Mouse (Mus musculus): ENCODE measurements around the gene Tigit. TPM values are rescaled to one million over a fixed set of nuclear protein-coding genes. Genes with fewer than 3 reads are reported as not detected.

Tigit gene
- polyA plus RNA-seq, 1 experiment from 2014 or later = not detected

DNA sequence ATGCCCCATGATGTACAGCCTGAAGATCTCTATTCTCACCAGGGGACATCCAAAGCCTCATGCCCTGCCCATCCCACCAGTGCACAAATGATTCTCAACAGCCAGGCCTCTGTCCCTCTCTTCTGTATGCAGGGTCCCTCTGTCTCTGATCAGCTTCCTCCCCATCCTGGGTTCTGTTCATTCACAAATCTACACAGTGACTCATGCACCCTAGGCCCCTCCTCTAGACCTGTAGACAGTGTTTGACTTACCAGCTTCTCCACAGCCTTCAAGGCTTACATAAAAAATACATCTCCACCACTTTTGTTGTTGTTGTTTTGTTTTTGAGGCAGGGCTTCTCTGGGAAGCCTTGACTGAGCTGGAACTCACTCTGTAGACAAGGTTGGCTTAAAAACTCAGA, 915 bp upstream of the Tigit start:
- Histone ChIP-seq H3K9me3 (replicated peaks) (no peaks in the 10 kb centered on the region), H3K27ac (ENCODE audit: poor library complexity, severe bottlenecking) (no peak overlapping the region), H3K4me2 (no peak overlapping the region), H3K36me3 (no peaks in the 10 kb centered on the region), H3K27me3 (replicated peaks) (no peaks in the 10 kb centered on the region), H3K4me1 (replicated peaks) (no peaks in the 10 kb centered on the region), H3K9ac (no peak overlapping the region), H3K4me3 (no peak overlapping the region)
- ATAC-seq (ENCODE audit: insufficient number of reproducible peaks, low FRiP score) = peak; percentile 68

DNA sequence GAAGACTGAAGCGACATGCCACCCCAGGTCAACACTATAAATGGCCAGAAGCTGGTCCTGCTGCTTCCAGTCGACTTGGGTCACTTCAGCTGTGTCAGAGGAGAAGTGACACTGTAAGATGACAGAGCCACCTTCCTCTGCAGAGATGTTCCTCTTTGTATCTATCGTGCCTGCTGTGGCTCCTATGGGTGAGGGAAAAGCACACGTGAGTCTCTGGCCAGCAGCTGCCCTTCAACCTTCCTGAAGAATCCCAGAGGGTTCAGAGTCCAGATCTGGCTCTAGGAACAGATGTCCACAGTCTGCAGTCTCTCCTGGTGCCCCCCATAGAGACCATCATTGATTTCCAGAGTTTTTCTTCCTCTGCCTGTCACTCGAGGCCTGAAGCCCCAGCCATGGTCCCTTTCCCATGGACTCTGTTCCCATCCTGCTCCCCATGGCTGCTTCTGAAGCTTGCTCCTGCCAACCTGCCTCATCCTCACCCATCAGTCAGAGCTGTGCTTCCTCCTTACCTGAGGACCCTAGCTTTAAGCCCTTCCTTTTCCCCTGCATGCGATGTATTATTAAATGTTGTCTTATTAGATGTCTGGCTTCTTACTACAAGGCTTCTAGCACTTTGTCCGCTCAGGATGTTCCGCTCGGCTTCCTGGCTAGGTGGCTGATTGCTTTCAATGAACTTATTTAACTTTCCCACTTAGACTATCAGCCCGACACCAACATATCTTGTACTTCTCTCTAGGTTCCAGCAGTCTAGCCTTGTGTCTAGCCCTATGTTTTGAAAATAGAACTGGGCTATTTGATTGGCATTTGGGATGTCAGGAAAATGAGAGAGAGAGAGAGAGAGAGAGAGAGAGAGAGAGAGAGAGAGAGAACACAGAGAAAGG, 1.6 kb downstream of the Tigit start:
- WGBS = 76% methylated on average over 10 of the region's 10 CpGs
- Histone ChIP-seq H3K36me3 (no peaks in the 10 kb centered on the region), H3K27ac (ENCODE audit: poor library complexity, severe bottlenecking) (no peak overlapping the region), H3K4me1 (replicated peaks) (no peaks in the 10 kb centered on the region), H3K4me3 (no peak overlapping the region), H3K9ac (no peak overlapping the region), H3K9me3 (replicated peaks) (no peaks in the 10 kb centered on the region), H3K27me3 (replicated peaks) (no peaks in the 10 kb centered on the region), H3K4me2 (no peak overlapping the region)
- ATAC-seq (ENCODE audit: insufficient number of reproducible peaks, low FRiP score) = no peak

DNA sequence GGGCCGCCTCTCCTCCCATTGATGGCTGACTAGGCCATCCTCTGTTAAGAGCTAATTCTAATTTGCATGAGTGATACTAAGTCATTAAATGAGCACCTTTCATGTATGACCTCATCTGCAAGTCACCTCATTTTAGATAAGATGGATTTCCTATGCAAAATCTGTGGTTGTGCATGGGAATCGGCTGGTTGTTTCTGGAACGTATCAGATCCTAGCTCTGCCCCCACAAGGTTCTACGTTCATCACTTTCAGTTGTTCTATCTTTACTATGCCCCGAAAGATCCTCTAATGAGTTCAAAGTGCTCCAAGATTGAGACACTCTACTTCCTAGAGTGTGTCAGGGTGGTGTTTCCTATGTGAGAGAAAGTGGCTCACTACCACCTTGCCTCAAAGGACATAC, 2.4 kb downstream of the Tigit start:
- 87% methylated on average over 5 of the region's 5 CpGs for WGBS
- Histone ChIP-seq H3K27ac (ENCODE audit: poor library complexity, severe bottlenecking) (no peak overlapping the region), H3K4me1 (replicated peaks) (no peaks in the 10 kb centered on the region), H3K9ac (no peak overlapping the region), H3K27me3 (replicated peaks) (no peaks in the 10 kb centered on the region), H3K4me2 (no peak overlapping the region), H3K9me3 (replicated peaks) (no peaks in the 10 kb centered on the region), H3K36me3 (no peaks in the 10 kb centered on the region), H3K4me3 (no peak overlapping the region)
- no peak for ATAC-seq (ENCODE audit: insufficient number of reproducible peaks, low FRiP score)

DNA sequence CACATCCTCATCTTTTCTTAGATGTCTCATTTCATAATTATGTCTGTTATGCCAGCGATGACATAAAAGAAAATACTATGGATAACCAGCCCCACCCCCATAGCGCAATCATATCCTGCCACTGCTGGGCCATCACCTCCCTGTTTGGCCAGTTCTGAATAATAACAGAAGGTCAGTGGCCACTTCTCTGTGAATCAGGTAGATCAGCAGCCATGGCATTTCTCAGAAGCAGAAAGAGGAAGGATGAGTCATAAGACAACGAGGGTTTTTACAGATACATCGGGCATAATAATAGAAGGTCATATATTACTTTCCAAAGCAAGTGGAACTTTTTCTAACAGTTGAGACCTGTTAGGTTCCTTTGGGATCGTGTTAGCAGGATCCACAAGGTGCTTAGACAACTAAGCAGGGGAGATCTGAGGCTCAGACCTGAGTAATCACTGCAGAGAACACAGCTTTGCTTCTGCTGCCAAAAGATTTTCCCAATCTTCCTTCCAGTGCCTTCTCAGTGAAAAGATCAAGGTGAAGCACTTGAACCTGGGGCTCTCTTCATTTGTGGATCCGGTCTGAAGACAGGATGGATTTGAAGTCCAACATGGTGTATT, 8.7 kb downstream of the Tigit start:
- no peaks in the 10 kb centered on the region for H3K9me3 ChIP-seq (replicated peaks)
- no peaks in the 10 kb centered on the region for H3K36me3 ChIP-seq
- no peak overlapping the region for H3K9ac ChIP-seq
- 74% methylated on average over 6 of the region's 6 CpGs for WGBS
- no peak overlapping the region for H3K4me3 ChIP-seq
- no peak overlapping the region for H3K27ac ChIP-seq (ENCODE audit: poor library complexity, severe bottlenecking)
- H3K4me2 ChIP-seq = no peak overlapping the region
- no peak for ATAC-seq (ENCODE audit: insufficient number of reproducible peaks, low FRiP score)
- H3K27me3 ChIP-seq (replicated peaks) = no peaks in the 10 kb centered on the region
- no peaks in the 10 kb centered on the region for H3K4me1 ChIP-seq (replicated peaks)

DNA sequence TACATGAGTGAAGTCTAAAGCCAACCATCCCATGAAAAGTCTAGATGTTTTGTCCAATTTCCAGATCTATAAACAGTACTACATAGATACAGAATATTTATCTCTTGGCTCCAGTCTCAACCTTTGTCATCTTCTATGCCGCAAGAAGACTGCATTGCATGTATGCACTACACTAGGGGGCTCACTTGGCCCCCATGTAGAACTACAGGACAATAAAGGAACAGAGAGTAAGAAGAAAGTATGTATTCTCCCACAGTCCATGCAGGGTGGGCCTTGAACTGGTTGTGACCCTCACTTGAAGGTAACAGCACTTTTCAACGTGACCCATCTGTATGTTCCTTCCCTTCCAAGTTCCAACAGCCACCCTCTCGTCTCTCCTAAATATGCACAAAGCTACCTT, 9.7 kb downstream of the Tigit start:
- Histone ChIP-seq H3K27ac (ENCODE audit: poor library complexity, severe bottlenecking) (no peak overlapping the region), H3K9me3 (replicated peaks) (no peaks in the 10 kb centered on the region), H3K4me3 (no peak overlapping the region), H3K9ac (no peak overlapping the region), H3K4me2 (no peak overlapping the region), H3K36me3 (no peaks in the 10 kb centered on the region), H3K27me3 (replicated peaks) (no peaks in the 10 kb centered on the region), H3K4me1 (replicated peaks) (no peaks in the 10 kb centered on the region)
- 81% methylated on average over 3 of the region's 3 CpGs for WGBS
- ATAC-seq (ENCODE audit: insufficient number of reproducible peaks, low FRiP score) = no peak

DNA sequence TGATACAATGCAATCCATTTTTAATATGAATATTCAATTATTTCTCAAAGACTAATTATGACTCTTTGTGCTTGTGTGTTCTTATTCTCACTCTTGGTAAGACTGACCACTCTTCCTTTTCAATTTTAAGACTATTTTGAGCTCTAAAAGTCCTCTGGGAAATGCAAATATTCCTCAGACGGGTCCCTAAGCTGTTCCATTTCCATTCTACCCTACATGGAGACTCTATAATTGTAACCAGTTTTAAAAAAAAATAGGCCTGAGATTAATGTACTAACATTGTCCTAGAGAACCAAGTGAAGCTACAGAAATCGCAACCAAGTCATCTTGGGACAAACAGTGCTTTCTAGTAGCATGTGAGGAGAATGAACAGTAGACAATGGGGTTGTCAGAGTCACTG, 10.7 kb downstream of the Tigit start:
- no peaks in the 10 kb centered on the region for H3K9me3 ChIP-seq (replicated peaks)
- H3K27me3 ChIP-seq (replicated peaks) = no peaks in the 10 kb centered on the region
- ATAC-seq (ENCODE audit: insufficient number of reproducible peaks, low FRiP score) = no peak
- no peak overlapping the region for H3K4me3 ChIP-seq
- H3K36me3 ChIP-seq = no peaks in the 10 kb centered on the region
- H3K9ac ChIP-seq = no peak overlapping the region
- H3K4me2 ChIP-seq = no peak overlapping the region
- H3K4me1 ChIP-seq (replicated peaks) = no peaks in the 10 kb centered on the region
- WGBS = 79% methylated on average over 2 of the region's 2 CpGs
- no peak overlapping the region for H3K27ac ChIP-seq (ENCODE audit: poor library complexity, severe bottlenecking)

DNA sequence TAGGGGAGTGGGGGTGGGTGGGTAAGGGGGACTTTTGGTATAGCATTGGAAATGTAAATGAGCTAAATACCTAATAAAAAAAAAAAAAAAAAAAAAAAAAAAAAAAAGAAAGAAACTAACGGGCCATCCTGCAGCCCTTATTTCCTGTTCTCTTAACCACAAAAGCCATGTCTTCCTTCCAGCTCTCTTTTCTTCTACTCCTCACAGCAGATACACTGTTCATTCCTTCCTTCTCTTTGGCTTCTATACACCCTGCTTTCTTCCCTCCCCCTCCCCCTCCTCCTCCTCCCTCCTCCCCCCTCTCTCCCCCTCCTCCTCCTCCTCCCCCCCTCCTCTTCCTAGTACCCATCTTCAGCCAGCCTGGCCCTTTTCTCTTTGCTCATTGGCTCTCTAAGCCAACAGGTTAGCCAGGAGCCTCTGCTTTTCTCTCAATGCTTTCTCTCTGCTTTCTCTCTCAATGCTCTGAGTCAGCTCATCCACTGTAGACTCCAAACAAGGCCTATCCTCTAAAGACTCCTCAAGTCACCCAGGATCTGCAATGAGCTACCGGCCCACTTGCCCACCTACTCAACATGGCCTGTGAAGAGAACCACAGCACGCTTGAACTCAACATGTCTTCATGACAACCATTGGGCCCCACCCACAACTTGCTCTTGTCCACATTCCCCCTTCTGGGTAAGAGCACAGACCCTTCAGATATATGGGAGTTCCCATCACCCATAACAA, 13.4 kb downstream of the Tigit start:
- Histone ChIP-seq H3K27me3 (replicated peaks) (no peaks in the 10 kb centered on the region), H3K27ac (ENCODE audit: poor library complexity, severe bottlenecking) (no peak overlapping the region), H3K9ac (no peak overlapping the region), H3K4me1 (replicated peaks) (peaks cover 5% of the 10 kb centered on the region), H3K4me2 (no peak overlapping the region), H3K4me3 (no peak overlapping the region), H3K9me3 (replicated peaks) (no peaks in the 10 kb centered on the region), H3K36me3 (no peaks in the 10 kb centered on the region)
- no peak for ATAC-seq (ENCODE audit: insufficient number of reproducible peaks, low FRiP score)
- WGBS = 75% methylated on average over 3 of the region's 3 CpGs

DNA sequence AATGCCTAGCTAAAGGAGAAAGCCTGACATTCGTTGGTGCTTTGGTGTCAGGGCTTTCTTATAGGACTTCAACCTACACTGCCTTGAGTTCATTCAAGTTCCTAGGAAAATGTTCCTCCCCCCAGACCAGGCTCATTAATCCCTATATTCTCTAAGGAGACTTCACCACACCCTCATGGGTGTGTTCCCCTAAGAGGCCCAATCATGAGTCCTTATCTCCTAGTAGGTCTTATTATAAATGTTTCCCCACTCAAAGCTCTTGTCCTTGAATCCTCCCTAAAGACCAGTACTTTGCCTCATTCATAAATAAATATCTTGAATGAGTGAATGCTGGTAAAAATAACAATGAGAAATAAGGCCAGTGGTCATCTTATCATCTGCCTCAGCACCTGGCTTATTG, 16.3 kb downstream of the Tigit start:
- H3K4me3 ChIP-seq = no peak overlapping the region
- no peaks in the 10 kb centered on the region for H3K9me3 ChIP-seq (replicated peaks)
- ATAC-seq (ENCODE audit: insufficient number of reproducible peaks, low FRiP score) = no peak
- peaks cover 7% of the 10 kb centered on the region for H3K4me1 ChIP-seq (replicated peaks)
- H3K9ac ChIP-seq = no peak overlapping the region
- H3K27ac ChIP-seq (ENCODE audit: poor library complexity, severe bottlenecking) = no peak overlapping the region
- no peak overlapping the region for H3K4me2 ChIP-seq
- peaks cover 3% of the 10 kb centered on the region; the same call in 1 of the 2 replicates for H3K36me3 ChIP-seq
- WGBS = 75% methylated on average over 1 of the region's 1 CpGs
- no peaks in the 10 kb centered on the region for H3K27me3 ChIP-seq (replicated peaks)

DNA sequence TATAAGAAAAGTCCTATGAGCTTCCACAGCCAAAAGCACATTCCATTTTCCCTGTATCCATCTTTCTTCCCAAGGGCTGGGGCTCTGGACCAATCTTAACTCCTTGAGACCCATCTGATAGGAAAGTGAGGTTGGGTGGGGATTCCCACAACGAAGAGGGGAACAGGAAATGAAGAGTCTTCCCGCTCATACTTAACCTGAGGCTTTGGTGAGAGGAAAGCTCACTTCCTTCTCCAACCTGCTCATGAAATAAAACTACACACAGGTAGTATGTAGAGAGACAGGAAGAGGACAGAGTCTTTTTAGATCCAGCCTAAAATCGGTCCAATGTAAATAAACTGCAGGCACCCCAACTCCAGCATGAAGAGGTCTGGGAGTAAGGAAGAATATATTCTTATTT, 17.0 kb downstream of the Tigit start:
- Histone ChIP-seq H3K4me3 (no peak overlapping the region), H3K9ac (no peak overlapping the region), H3K36me3 (peaks cover 3% of the 10 kb centered on the region; the same call in 1 of the 2 replicates), H3K4me1 (replicated peaks) (peaks cover 7% of the 10 kb centered on the region), H3K27ac (ENCODE audit: poor library complexity, severe bottlenecking) (no peak overlapping the region), H3K9me3 (replicated peaks) (no peaks in the 10 kb centered on the region), H3K27me3 (replicated peaks) (no peaks in the 10 kb centered on the region), H3K4me2 (no peak overlapping the region)
- ATAC-seq (ENCODE audit: insufficient number of reproducible peaks, low FRiP score) = no peak
- 81% methylated on average over 3 of the region's 3 CpGs for WGBS

DNA sequence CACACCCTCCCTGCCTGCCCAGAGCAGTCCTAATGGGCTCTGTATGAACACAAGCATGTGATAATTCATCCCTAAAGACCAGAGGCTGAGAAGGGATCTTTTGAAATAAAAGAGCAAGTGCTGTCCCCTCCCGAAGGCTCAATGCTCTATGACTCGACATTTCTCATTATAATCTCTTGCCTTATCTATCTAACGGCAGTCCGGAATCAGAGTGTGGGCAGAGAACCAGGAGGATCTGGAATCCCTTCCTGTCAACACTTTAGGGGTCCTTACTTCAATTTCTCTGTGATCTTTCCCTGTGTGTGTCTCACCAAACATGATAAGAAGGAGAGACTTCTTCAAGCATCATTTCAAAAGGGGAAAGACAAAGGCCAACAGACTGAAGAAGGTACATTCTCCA, 18.1 kb downstream of the Tigit start:
- H3K4me3 ChIP-seq = no peak overlapping the region
- no peak overlapping the region for H3K4me2 ChIP-seq
- H3K36me3 ChIP-seq = peaks cover 3% of the 10 kb centered on the region; the same call in 1 of the 2 replicates
- no peaks in the 10 kb centered on the region for H3K27me3 ChIP-seq (replicated peaks)
- peaks cover 7% of the 10 kb centered on the region for H3K4me1 ChIP-seq (replicated peaks)
- WGBS = 18% methylated on average over 4 of the region's 4 CpGs
- ATAC-seq (ENCODE audit: insufficient number of reproducible peaks, low FRiP score) = no peak
- H3K27ac ChIP-seq (ENCODE audit: poor library complexity, severe bottlenecking) = no peak overlapping the region
- no peaks in the 10 kb centered on the region for H3K9me3 ChIP-seq (replicated peaks)
- H3K9ac ChIP-seq = no peak overlapping the region

DNA sequence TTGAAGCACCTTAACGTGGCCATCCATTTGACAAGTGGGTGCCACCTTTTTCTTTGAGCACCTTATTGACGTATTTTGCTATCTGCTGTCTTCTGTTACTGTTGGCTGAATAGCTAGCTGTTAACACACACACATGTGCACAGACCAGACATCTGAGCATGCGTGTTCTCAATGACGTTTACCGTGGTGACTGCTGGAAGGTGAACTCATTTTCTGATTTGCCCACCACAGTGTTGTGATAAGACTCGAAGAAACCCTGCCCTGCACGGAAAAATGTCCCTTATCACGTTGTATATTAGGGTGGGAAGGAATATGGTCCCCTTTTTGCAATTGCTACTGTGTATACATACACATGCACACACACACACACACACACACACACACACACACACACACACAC, 22.7 kb downstream of the Tigit start:
- Histone ChIP-seq H3K4me2 (no peak overlapping the region), H3K27me3 (replicated peaks) (no peaks in the 10 kb centered on the region), H3K9me3 (replicated peaks) (no peaks in the 10 kb centered on the region), H3K27ac (ENCODE audit: poor library complexity, severe bottlenecking) (no peak overlapping the region), H3K4me3 (no peak overlapping the region), H3K9ac (no peak overlapping the region), H3K36me3 (peaks cover 3% of the 10 kb centered on the region; the same call in 1 of the 2 replicates), H3K4me1 (replicated peaks) (peaks cover 19% of the 10 kb centered on the region)
- no peak for ATAC-seq (ENCODE audit: insufficient number of reproducible peaks, low FRiP score)
- WGBS = 52% methylated on average over 8 of the region's 8 CpGs
